Mouse (Mus musculus): ENCODE results near the gene Fdxacb1. TPM values are rescaled to one million over a fixed set of nuclear protein-coding genes. Genes with fewer than 3 reads are reported as not detected.

Gene Fdxacb1
- total RNA-seq, 2 experiments from 2014 or later: 3.4 to 4.4 TPM

GRCm38 (mm10) chr9:50795266-50795665, 27.2 kb downstream of the Fdxacb1 start:
- intact Hi-C loops (cut with DNase I; ENCODE audit: low total_unique reads): loop anchor here (10.0 kb wide), 1 partner anchor 360 kb away; no protein-coding TSS in a partner anchor
- DNase-seq: no peak

DNA sequence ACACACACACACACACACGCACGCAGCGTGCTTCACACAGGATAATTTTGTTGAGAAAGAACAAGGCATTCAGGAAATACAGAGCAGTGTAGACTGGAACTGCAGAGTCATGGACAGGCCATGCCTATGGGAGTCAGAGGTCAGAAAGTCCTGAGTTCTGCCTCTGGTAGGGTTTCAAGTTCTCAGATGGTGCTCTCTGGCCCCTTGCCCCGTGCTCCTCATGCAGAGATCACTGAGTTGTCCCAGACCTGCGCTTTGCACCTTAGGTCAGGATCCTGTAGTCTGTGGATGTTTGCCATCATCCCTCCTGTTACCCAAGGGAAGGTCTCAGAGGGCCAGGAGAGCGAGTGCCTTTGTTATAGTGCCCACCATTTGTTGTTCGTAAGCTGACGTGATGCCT, 28.7 kb downstream of the Fdxacb1 start:
- DNase-seq: no peak
- intact Hi-C loops (cut with DNase I; ENCODE audit: low total_unique reads): loop anchor here (10.0 kb wide), 1 partner anchor 358 kb away; no protein-coding TSS in a partner anchor

GRCm38 (mm10) chr9:50797641-50798040, 29.6 kb downstream of the Fdxacb1 start:
- intact Hi-C loops (cut with DNase I; ENCODE audit: low total_unique reads): loop anchor here (10.0 kb wide), 1 partner anchor 357 kb away; no protein-coding TSS in a partner anchor
- DNase-seq: no peak

- intact Hi-C loops (cut with DNase I; ENCODE audit: low total_unique reads): loop anchor here (10.0 kb wide), 1 partner anchor 356 kb away; no protein-coding TSS in a partner anchor
- DNase-seq: no peak
Observed at GRCm38 (mm10) chr9:50798368-50798767, 30.3 kb downstream of the Fdxacb1 start.

DNA sequence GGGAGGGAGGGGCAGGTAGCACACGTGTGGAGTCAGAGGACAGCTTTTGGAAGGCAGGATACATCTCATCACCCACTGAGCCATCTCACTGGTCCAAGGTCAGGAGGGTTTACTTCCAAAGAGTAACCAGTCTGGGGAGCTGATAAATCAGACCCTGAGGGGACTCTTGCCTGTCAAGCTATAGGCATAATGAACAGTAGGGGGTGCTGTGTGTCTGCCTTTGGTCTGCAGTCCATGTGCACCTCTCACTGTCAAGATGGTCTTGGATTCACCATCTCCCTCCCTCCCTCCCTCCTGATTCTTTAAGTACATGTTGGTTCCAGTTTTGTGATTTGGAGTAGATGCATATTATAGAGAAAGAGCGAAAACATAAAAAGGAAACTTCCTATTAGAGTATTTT, 32.9 kb downstream of the Fdxacb1 start:
- DNase-seq: peak; percentile 27
- intact Hi-C loops (cut with DNase I; ENCODE audit: low total_unique reads): no loop called here

DNA sequence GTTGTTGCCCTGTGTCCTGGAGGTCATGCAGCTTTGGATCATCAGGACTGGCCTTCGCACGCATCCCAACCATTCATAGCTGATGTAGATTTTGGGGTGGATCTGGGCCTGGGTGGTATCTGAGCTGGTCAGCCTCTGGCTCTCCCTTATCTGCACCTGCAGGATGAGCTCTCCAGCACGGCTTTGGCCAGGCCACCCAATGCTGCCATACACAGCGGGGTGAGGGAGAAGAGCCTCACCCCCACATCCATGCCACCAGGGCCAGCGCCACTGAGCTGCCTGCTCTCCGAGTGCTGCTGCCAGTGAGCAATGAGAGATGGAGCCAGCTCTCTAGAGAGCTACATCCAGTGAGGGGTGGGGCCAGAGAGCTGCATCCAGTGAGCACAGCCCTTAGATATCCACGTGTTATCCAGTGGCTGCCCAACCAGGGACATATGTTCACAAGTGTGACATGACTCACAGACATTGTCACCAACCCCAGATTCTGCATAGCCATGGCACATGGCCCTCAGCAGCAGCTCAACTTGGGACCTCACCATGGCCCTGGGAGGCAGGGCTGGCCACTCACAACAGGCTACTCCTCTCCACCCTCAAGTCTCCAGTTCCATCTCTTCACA, 35.1 kb downstream of the Fdxacb1 start:
- intact Hi-C loops (cut with DNase I; ENCODE audit: low total_unique reads): no loop called here
- no peak for DNase-seq

DNA sequence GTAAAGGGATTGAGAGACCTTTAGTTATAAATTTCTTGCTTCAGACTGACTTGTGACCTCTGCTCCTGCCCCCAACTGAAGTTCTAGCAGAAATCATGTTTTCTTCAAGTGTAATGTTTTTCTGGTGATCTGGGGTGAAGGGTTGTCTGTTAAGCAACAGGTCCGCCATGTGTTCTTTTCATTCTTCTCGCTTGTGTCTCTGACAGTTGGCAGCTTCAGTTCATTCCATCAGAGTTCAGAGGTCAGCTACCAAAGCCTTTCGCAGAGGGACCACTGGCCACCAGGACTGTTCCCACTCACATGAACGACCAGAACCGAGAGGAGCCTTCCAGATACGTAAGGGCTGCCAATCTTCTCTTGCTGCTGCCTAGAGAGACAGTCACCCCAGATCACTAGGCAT, 40.4 kb downstream of the Fdxacb1 start:
- intact Hi-C loops (cut with DNase I; ENCODE audit: low total_unique reads): no loop called here
- DNase-seq: no peak

DNA sequence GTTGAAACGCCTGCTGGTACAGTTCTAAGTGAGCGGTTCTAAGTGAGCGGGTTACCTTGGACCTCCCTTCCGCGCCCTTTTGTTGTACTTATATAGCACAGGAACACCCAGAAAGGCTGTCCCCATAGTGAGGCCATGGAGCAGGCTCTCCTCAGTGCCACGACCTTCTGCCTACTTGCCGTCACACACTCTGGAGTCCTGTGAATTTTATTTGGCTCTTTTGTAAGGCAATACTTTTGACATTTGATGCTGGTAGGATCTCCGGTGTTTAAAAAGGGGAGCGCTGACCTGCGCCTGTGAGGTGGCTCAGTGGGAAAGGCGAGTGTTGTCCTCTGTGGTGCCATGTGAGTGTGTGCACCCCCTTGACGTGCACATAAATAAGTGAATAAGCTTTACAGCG, 41.1 kb downstream of the Fdxacb1 start:
- DNase-seq: no peak
- intact Hi-C loops (cut with DNase I; ENCODE audit: low total_unique reads): no loop called here

GRCm38 (mm10) chr9:50811187-50811586, 43.2 kb downstream of the Fdxacb1 start:
- intact Hi-C loops (cut with DNase I; ENCODE audit: low total_unique reads): no loop called here
- no peak for DNase-seq

- intact Hi-C loops (cut with DNase I; ENCODE audit: low total_unique reads): no loop called here
- DNase-seq: no peak
Observed at GRCm38 (mm10) chr9:50811746-50812145, 43.7 kb downstream of the Fdxacb1 start.

- intact Hi-C loops (cut with DNase I; ENCODE audit: low total_unique reads): no loop called here
- no peak for DNase-seq
Observed at GRCm38 (mm10) chr9:50813796-50814195, 45.8 kb downstream of the Fdxacb1 start.

GRCm38 (mm10) chr9:50815666-50816065, 47.6 kb downstream of the Fdxacb1 start:
- intact Hi-C loops (cut with DNase I; ENCODE audit: low total_unique reads): no loop called here

GRCm38 (mm10) chr9:50816512-50816911, 48.5 kb downstream of the Fdxacb1 start:
- intact Hi-C loops (cut with DNase I; ENCODE audit: low total_unique reads): no loop called here
- DNase-seq: no peak

More at GRCm38 (mm10) chr9:50815666-50816065, 47.6 kb downstream of the Fdxacb1 start:
- no peak for DNase-seq

GRCm38 (mm10) chr9:50818050-50818449, 50.0 kb downstream of the Fdxacb1 start:
- DNase-seq: no peak
- intact Hi-C loops (cut with DNase I; ENCODE audit: low total_unique reads): no loop called here

DNA sequence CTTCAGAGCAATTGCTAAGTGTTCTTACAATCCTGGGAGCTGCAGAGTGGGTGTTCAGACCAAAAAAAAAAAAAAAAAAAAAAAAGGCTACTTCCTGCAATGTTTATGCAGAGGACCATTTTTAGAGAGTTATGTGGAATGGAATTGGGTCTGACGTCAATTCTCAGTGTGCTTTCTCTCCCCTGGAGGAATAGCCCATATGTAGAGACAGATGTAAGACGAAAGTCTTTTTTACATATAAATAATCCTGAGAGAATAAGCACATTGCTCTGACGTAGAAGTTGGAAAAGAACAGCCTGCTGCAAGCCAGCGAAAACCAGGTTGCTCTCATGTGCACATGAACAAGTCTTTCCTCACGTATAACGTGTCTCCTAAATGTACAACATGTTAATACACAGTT, 51.7 kb downstream of the Fdxacb1 start:
- no peak for DNase-seq
- intact Hi-C loops (cut with DNase I; ENCODE audit: low total_unique reads): no loop called here

DNA sequence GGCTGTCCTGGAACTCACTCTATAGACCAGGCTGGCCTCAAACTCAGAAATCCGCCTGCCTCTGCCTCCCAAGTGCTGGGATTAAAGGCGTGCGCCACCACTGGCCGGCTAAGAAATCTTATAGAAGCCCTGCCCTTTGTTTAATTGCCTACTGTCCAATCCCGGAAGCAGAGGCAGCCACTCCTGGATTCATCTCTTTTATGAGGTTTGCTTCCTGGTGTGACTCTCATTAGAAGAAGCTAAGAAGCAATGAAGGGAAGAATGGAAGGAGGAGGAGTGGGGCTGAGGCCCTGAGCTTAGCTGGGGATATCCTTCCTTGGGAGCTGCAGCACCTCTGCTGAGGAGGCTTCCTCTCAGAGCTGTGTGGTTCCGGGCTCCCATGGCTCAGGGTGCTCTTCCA, 53.6 kb downstream of the Fdxacb1 start:
- intact Hi-C loops (cut with DNase I; ENCODE audit: low total_unique reads): no loop called here
- no peak for DNase-seq

DNA sequence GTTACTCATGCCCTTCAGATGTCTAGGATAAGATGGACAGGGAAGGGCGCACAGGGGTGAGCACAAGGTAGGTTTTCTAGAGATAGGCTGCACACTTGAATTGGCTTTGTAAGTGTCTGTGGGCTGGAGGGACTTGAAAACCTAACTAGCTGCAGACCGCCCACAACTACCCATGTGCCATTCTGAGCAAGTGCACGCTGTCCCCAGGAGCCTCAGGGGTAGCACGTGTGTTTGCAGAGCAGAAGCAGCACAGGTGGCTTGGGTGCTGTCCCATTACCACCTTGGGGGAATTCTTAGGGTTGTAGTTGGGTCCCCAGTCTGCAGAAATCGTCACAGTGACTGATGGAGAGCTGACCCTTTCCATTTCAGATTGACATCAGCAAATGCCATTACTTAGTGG, 54.2 kb downstream of the Fdxacb1 start:
- no peak for DNase-seq
- intact Hi-C loops (cut with DNase I; ENCODE audit: low total_unique reads): no loop called here

Other genes starting within 250 kb of the Fdxacb1 start
- 10 to 100 TPM; 10.9 to 11.4 TPM for gene Pts, start 239.5 kb upstream of the Fdxacb1 start, total RNA-seq (2021)
- under 1 TPM; 0.53 to 0.74 TPM for gene Il18, start 213.4 kb upstream of the Fdxacb1 start, total RNA-seq (2021)
- gene Bco2, start 213.1 kb upstream of the Fdxacb1 start, total RNA-seq (2021): under 1 TPM; 0.13 to 0.18 TPM
- gene Tex12, start 206.9 kb upstream of the Fdxacb1 start, total RNA-seq (2021): not detected
- 100 to 1,000 TPM; 334 to 384 TPM for gene Sdhd, start 164.4 kb upstream of the Fdxacb1 start, total RNA-seq (2021)
- gene Timm8b, start 164.3 kb upstream of the Fdxacb1 start, total RNA-seq (2021): 100 to 1,000 TPM; 144 to 150 TPM
- under 1 TPM; 0.35 to 0.74 TPM for gene Pih1d2, start 150.9 kb upstream of the Fdxacb1 start, total RNA-seq (2021)
- 10 to 100 TPM; 12.8 to 13.0 TPM for gene Nkapd1, start 150.8 kb upstream of the Fdxacb1 start, total RNA-seq (2021)
- 100 to 1,000 TPM; 235 to 280 TPM for gene Dlat, start 108.5 kb upstream of the Fdxacb1 start, total RNA-seq (2021)
- 1 to 10 TPM; 3.7 to 4.2 TPM for gene Dixdc1, start 28.7 kb upstream of the Fdxacb1 start, total RNA-seq (2021)
- gene 2310030G06Rik, start 21.7 kb upstream of the Fdxacb1 start, total RNA-seq (2021): 1 to 10 TPM; 1.7 to 2.5 TPM
- 100 to 1,000 TPM; 804 to 989 TPM for gene Cryab, start 16.9 kb upstream of the Fdxacb1 start, total RNA-seq (2021)
- 100 to 1,000 TPM; 130 to 134 TPM for gene Hspb2, start 15.9 kb upstream of the Fdxacb1 start, total RNA-seq (2021)
- 1 to 10 TPM; 7.1 to 8.6 TPM for gene Alg9, start 6.8 kb downstream of the Fdxacb1 start, total RNA-seq (2021)
- 10 to 100 TPM in 1 of 2 experiments, 1 to 10 TPM in 1; 7.9 to 11.9 TPM for gene 1110032A03Rik, start 7.3 kb downstream of the Fdxacb1 start, total RNA-seq (2021)
- gene Ppp2r1b, start 77.1 kb downstream of the Fdxacb1 start, total RNA-seq (2021): 1 to 10 TPM; 5.5 to 5.8 TPM
- 10 to 100 TPM; 12.0 to 13.3 TPM for gene Sik2, start 240.8 kb downstream of the Fdxacb1 start, total RNA-seq (2021)

All from gastrocnemius, postnatal 14 days (tissue).